Mouse (Mus musculus) granulocyte monocyte progenitor cell, adult 5-6 weeks (primary cell): ENCODE data around the gene Gm21885. TPM values are rescaled to one million over a fixed set of nuclear protein-coding genes. Genes with fewer than 3 reads are reported as not detected.

Experiments
- total RNA-seq, 2 experiments: library from RNA; stranded (forward) in 1 of 2; stranded (reverse) in 1 of 2; fragments of 200-712, 200-1000 nt in 1 of 2; fragments of >200 nt in 1 of 2; fragmentation: Nextera tagmentation in 1 of 2; gene quantifications; 2 replicates each; pipeline ENCODE4 v1.2.3; 2014 to 2017

The Gm21885 gene
- total RNA-seq, 2 experiments from 2014 or later = not detected

Other genes starting within 250 kb of the Gm21885 start
- 2.9 and 4.5 TPM in 2 replicates for gene Tob1, start 70.4 kb upstream of the Gm21885 start, total RNA-seq (2014; fragmentation: Nextera tagmentation)
- gene Tob1, start 70.4 kb upstream of the Gm21885 start, total RNA-seq (2017) = 1.1 and 4.9 TPM in 2 replicates
- not detected in 2 replicates for gene Wfikkn2, start 35.9 kb upstream of the Gm21885 start, total RNA-seq (2014; fragmentation: Nextera tagmentation)
- 0.09 TPM in 1 of 2 replicates, not detected in the other for gene Wfikkn2, start 35.9 kb upstream of the Gm21885 start, total RNA-seq (2017)
- gene Luc7l3, start 40.1 kb downstream of the Gm21885 start, total RNA-seq (2014; fragmentation: Nextera tagmentation) = 172 and 209 TPM in 2 replicates
- 335 and 378 TPM in 2 replicates for gene Luc7l3, start 40.1 kb downstream of the Gm21885 start, total RNA-seq (2017)
- gene Ankrd40, start 46.1 kb downstream of the Gm21885 start, total RNA-seq (2014; fragmentation: Nextera tagmentation) = 38.6 and 39.7 TPM in 2 replicates
- 46.9 and 67.0 TPM in 2 replicates for gene Ankrd40, start 46.1 kb downstream of the Gm21885 start, total RNA-seq (2017)
- 0.34 and 2.0 TPM in 2 replicates for gene Abcc3, start 111.1 kb downstream of the Gm21885 start, total RNA-seq (2014; fragmentation: Nextera tagmentation)
- 0.05 and 0.30 TPM in 2 replicates for gene Abcc3, start 111.1 kb downstream of the Gm21885 start, total RNA-seq (2017)
- gene Cacna1g, start 192.3 kb downstream of the Gm21885 start, total RNA-seq (2014; fragmentation: Nextera tagmentation) = not detected in 2 replicates
- gene Cacna1g, start 192.3 kb downstream of the Gm21885 start, total RNA-seq (2017) = not detected in 2 replicates
- not detected in 2 replicates for gene Spata20, start 204.3 kb downstream of the Gm21885 start, total RNA-seq (2014; fragmentation: Nextera tagmentation)
- not detected in 2 replicates for gene Spata20, start 204.3 kb downstream of the Gm21885 start, total RNA-seq (2017)
- gene Epn3, start 218.1 kb downstream of the Gm21885 start, total RNA-seq (2014; fragmentation: Nextera tagmentation) = not detected in 2 replicates
- not detected in 2 replicates for gene Epn3, start 218.1 kb downstream of the Gm21885 start, total RNA-seq (2017)
- gene Mycbpap, start 239.9 kb downstream of the Gm21885 start, total RNA-seq (2014; fragmentation: Nextera tagmentation) = 1.1 and 5.4 TPM in 2 replicates
- 0.13 TPM in 1 of 2 replicates, not detected in the other for gene Mycbpap, start 239.9 kb downstream of the Gm21885 start, total RNA-seq (2017)